Mouse (Mus musculus): ENCODE measurements at regions not wholly inside any gene's neighbourhood (a gene's known extent, or its start where the extent isn't known, plus 50 kb on each side); places are given as distances from the start of the nearest gene placed in this dataset.
A peak's percentile ranks its signal among the peaks of the same experiment; 100 is the strongest.

DNA sequence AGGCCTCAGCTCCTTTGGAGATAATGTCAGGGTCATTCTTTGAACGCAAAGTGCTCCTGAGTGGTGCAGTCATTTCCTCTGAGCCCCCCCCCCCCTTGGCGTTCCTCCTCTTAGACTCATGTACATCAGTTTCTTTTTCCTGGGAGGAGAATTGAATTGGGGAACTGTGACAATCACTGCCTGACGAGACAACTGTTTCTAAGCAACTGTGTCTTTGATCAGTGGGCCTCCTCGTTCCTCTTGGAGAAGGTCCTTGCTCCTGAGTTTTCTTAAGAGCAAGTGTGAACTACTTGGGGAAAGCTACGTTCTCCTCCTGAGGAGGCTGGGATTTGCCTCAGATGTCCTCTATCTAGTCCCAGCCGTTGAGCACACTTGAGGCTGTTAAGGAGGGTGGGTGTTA lies 287.5 kb downstream of the Maf start:
- no peak for TF ChIP-seq CTCF (IDR thresholded peaks at IDR 0.05; ENCODE audit: low read depth)
- no peaks in the 10 kb centered on the region for H3K9me3 ChIP-seq (ENCODE audit: control insufficient read depth)
- no peak overlapping the region for H3K9ac ChIP-seq (ENCODE audit: low read depth, low read length)
- H3K4me3 ChIP-seq (ENCODE audit: low read depth, low read length): no peak overlapping the region
- H3K27me3 ChIP-seq (replicated peaks; ENCODE audit: control insufficient read depth, insufficient read depth, low read length): no peaks in the 10 kb centered on the region
- H3K36me3 ChIP-seq (ENCODE audit: control insufficient read depth, insufficient read depth): no peaks in the 10 kb centered on the region
- no peaks in the 10 kb centered on the region; the same call in 1 of the 2 replicates for H3K4me1 ChIP-seq (replicated peaks; ENCODE audit: control insufficient read depth, insufficient read depth, low read length)
- no peak overlapping the region for H3K27ac ChIP-seq (ENCODE audit: low read depth, low read length)
- 54% methylated on average over 6 of the region's 6 CpGs for WGBS
- no peak overlapping the region; the same call in 1 of the 2 replicates for H3K4me2 ChIP-seq (replicated peaks; ENCODE audit: low read depth)
- no peak for ATAC-seq

DNA sequence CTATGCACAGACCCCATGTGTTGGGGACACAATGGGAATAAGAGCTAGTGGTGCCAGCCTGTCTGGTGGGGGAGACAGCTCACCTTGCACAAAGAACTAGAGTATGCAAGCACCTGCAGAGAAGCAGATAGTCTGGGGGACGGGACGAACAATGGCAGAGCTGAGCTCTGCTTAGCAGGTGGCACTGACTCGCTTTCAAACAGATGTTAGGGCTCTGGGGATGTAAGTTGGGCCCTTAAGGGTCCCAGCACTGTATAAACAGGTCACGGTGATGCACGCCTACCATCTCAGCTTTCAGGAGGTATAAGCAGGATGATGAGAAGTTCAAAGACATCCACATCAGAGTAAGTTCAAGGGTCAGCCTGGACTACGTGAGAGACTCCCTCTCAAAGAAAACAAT lies 289.5 kb downstream of the Maf start:
- H3K4me1 ChIP-seq (replicated peaks; ENCODE audit: control insufficient read depth, insufficient read depth, low read length): no peaks in the 10 kb centered on the region
- WGBS: 79% methylated on average over 6 of the region's 6 CpGs

DNA sequence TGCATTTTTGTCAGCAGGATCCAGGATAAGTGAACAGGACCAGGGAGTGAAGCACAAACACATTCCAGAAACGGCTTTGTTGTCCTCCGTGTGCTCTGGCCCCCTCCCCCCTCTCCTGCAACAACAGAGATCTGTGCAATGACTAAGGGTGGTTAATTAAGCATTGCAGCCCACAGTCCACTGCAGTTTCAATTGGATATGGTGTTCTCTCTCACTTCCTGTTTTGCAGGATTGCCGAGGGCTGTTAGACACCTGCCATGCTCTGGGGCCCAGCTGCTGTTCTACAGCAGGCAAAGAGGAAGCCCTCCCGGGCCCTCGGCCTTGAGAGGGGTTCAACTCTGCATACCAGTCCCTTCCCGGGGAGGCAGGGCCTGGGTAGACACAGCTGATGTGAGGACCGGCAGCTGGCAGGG lies 293.5 kb downstream of the Maf start:
- Histone ChIP-seq H3K4me2 (replicated peaks; ENCODE audit: low read depth) (no peak overlapping the region), H3K27me3 (replicated peaks; ENCODE audit: control insufficient read depth, insufficient read depth, low read length) (no peaks in the 10 kb centered on the region), H3K4me1 (replicated peaks; ENCODE audit: control insufficient read depth, insufficient read depth, low read length) (no peaks in the 10 kb centered on the region), H3K36me3 (ENCODE audit: control insufficient read depth, insufficient read depth) (no peaks in the 10 kb centered on the region), H3K27ac (ENCODE audit: low read depth, low read length) (no peak overlapping the region), H3K4me3 (ENCODE audit: low read depth, low read length) (no peak overlapping the region), H3K9me3 (ENCODE audit: control insufficient read depth) (no peaks in the 10 kb centered on the region), H3K9ac (ENCODE audit: low read depth, low read length) (no peak overlapping the region)
- TF ChIP-seq CTCF (IDR thresholded peaks at IDR 0.05; ENCODE audit: low read depth): no peak
- ATAC-seq: peak; percentile 33; the same call in 1 of the 2 replicates
- 13% methylated on average over 7 of the region's 7 CpGs for WGBS

More for the DNA sequence above, 289.5 kb downstream of the Maf start:
- no peak overlapping the region for H3K4me2 ChIP-seq (replicated peaks; ENCODE audit: low read depth)
- no peak overlapping the region for H3K9ac ChIP-seq (ENCODE audit: low read depth, low read length)
- H3K27ac ChIP-seq (ENCODE audit: low read depth, low read length): no peak overlapping the region
- H3K4me3 ChIP-seq (ENCODE audit: low read depth, low read length): no peak overlapping the region
- no peak for ATAC-seq
- H3K27me3 ChIP-seq (replicated peaks; ENCODE audit: control insufficient read depth, insufficient read depth, low read length): no peaks in the 10 kb centered on the region
- no peak for TF ChIP-seq CTCF (IDR thresholded peaks at IDR 0.05; ENCODE audit: low read depth)
- H3K36me3 ChIP-seq (ENCODE audit: control insufficient read depth, insufficient read depth): no peaks in the 10 kb centered on the region
- H3K9me3 ChIP-seq (ENCODE audit: control insufficient read depth): no peaks in the 10 kb centered on the region

DNA sequence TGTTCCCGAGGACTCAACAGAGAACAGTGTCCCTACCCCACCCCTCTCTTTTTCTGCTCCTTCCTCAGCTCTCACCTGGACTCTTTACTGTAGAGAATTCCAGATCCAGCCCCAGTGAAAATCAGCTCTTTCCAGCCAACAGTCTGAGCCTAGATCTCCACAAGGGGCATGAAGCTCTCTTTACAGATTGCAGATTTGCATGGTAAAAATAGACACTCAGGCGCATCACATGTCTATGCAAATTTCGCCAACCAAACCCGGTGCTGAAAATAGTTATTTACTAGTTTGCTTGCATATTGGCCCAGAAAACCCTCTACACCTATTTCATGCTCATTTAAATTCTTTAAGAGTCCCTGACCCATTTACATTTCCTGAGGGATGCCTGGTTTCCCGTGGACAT lies 295.8 kb downstream of the Maf start:
- Histone ChIP-seq H3K27me3 (replicated peaks; ENCODE audit: control insufficient read depth, insufficient read depth, low read length) (no peaks in the 10 kb centered on the region), H3K4me1 (replicated peaks; ENCODE audit: control insufficient read depth, insufficient read depth, low read length) (no peaks in the 10 kb centered on the region), H3K4me2 (replicated peaks; ENCODE audit: low read depth) (no peak overlapping the region), H3K9ac (ENCODE audit: low read depth, low read length) (no peak overlapping the region), H3K4me3 (ENCODE audit: low read depth, low read length) (no peak overlapping the region), H3K27ac (ENCODE audit: low read depth, low read length) (no peak overlapping the region), H3K9me3 (ENCODE audit: control insufficient read depth) (no peaks in the 10 kb centered on the region; the same call in 1 of the 2 replicates), H3K36me3 (ENCODE audit: control insufficient read depth, insufficient read depth) (no peaks in the 10 kb centered on the region)
- no peak for ATAC-seq
- WGBS: 86% methylated on average over 5 of the region's 5 CpGs
- TF ChIP-seq CTCF (IDR thresholded peaks at IDR 0.05; ENCODE audit: low read depth): no peak

DNA sequence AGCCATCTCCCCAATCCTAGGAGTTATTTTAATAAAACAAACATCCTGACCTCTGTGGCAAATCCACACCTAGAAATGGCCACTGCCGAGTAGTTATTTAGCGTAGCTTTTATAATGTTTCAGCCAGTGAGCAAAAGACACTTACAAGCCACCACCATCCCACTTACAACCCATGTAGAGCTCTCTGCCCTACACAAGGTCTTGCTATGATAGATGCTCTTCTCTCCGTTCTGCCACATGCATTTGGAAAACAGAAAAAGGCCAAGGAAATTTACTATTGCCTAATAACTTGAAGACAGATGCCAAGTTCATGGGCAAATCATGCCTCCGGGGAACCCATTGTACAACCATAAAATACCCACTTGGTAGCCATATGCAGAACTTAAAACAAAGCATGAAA lies 296.5 kb downstream of the Maf start:
- TF ChIP-seq CTCF (IDR thresholded peaks at IDR 0.05; ENCODE audit: low read depth): no peak
- Histone ChIP-seq H3K4me1 (replicated peaks; ENCODE audit: control insufficient read depth, insufficient read depth, low read length) (no peaks in the 10 kb centered on the region), H3K27me3 (replicated peaks; ENCODE audit: control insufficient read depth, insufficient read depth, low read length) (no peaks in the 10 kb centered on the region), H3K36me3 (ENCODE audit: control insufficient read depth, insufficient read depth) (no peaks in the 10 kb centered on the region), H3K9ac (ENCODE audit: low read depth, low read length) (no peak overlapping the region), H3K9me3 (ENCODE audit: control insufficient read depth) (no peaks in the 10 kb centered on the region; the same call in 1 of the 2 replicates), H3K27ac (ENCODE audit: low read depth, low read length) (no peak overlapping the region), H3K4me3 (ENCODE audit: low read depth, low read length) (no peak overlapping the region), H3K4me2 (replicated peaks; ENCODE audit: low read depth) (no peak overlapping the region)
- WGBS: 96% methylated on average over 4 of the region's 4 CpGs
- no peak for ATAC-seq

DNA sequence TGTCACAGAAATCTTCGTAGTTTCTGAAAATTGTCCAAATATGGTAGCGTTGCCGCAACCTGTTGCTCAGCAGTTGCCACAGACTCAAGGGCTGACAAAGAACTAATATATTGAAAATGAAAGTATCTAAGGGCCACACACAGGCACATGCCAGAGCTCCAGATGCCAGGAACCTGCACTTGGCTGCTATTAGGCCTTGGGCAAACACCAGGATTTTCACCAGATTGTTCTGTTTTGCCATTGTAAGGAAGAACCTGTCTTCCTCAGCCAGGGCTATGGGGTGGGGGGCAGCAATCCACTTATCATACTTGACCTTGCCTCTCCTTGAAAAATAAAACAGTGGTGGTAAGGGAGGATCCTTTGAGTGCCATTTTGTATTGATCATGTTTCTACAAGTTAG lies 297.4 kb downstream of the Maf start:
- H3K9me3 ChIP-seq (ENCODE audit: control insufficient read depth): no peaks in the 10 kb centered on the region; the same call in 1 of the 2 replicates
- no peak overlapping the region for H3K4me2 ChIP-seq (replicated peaks; ENCODE audit: low read depth)
- H3K9ac ChIP-seq (ENCODE audit: low read depth, low read length): no peak overlapping the region
- H3K4me3 ChIP-seq (ENCODE audit: low read depth, low read length): no peak overlapping the region
- no peak for TF ChIP-seq CTCF (IDR thresholded peaks at IDR 0.05; ENCODE audit: low read depth)
- H3K27ac ChIP-seq (ENCODE audit: low read depth, low read length): no peak overlapping the region
- no peaks in the 10 kb centered on the region for H3K27me3 ChIP-seq (replicated peaks; ENCODE audit: control insufficient read depth, insufficient read depth, low read length)
- no peak for ATAC-seq
- no peaks in the 10 kb centered on the region for H3K4me1 ChIP-seq (replicated peaks; ENCODE audit: control insufficient read depth, insufficient read depth, low read length)
- H3K36me3 ChIP-seq (ENCODE audit: control insufficient read depth, insufficient read depth): no peaks in the 10 kb centered on the region
- WGBS: 94% methylated on average over 3 of the region's 3 CpGs

DNA sequence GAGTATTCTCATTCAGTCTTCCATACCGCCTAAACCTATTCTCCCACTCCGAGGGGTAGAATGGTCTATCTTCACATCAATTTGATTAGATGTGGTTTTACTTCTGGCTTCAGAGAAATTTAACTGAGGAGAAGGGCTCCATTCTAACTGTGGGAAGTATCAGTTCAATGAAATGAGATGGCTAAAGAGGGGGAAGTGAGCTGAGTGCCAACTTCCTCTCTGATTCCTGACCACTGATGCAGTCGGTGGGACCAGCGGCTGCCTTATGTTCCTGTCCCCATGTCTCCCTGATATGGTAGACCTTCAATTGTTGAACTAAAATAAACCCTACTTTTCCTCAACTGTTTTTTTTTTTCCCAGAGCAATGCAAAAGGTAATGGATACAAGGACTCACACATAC lies 300.1 kb downstream of the Maf start:
- no peaks in the 10 kb centered on the region for H3K4me1 ChIP-seq (replicated peaks; ENCODE audit: control insufficient read depth, insufficient read depth, low read length)
- H3K36me3 ChIP-seq (ENCODE audit: control insufficient read depth, insufficient read depth): no peaks in the 10 kb centered on the region
- no peaks in the 10 kb centered on the region; the same call in 1 of the 2 replicates for H3K9me3 ChIP-seq (ENCODE audit: control insufficient read depth)
- ATAC-seq: no peak
- H3K4me3 ChIP-seq (ENCODE audit: low read depth, low read length): no peak overlapping the region
- no peak overlapping the region for H3K27ac ChIP-seq (ENCODE audit: low read depth, low read length)
- TF ChIP-seq CTCF (IDR thresholded peaks at IDR 0.05; ENCODE audit: low read depth): no peak
- WGBS: 86% methylated on average over 4 of the region's 4 CpGs
- no peak overlapping the region for H3K9ac ChIP-seq (ENCODE audit: low read depth, low read length)
- no peaks in the 10 kb centered on the region for H3K27me3 ChIP-seq (replicated peaks; ENCODE audit: control insufficient read depth, insufficient read depth, low read length)
- H3K4me2 ChIP-seq (replicated peaks; ENCODE audit: low read depth): no peak overlapping the region

Measured in intestine, postnatal 0 days (tissue).